Mouse (Mus musculus) lung, postnatal 0 days (tissue): Measurements from ENCODE around the gene Fggy. TPM values are rescaled to one million over a fixed set of nuclear protein-coding genes. Genes with fewer than 3 reads are reported as not detected.
A peak's percentile ranks its signal among the peaks of the same experiment; 100 is the strongest.

ENCODE experiments used
- ATAC-seq: fragments of 200-750 bp; cut with Nextera tagmentation; 2 replicates; pipeline ENCODE4 v1.8.0; 2017; ENCODE audit warnings: moderate library complexity
- DNase-seq: peaks from one replicate; pipeline ENCODE4 v3.0.0-alpha.2; 2016; ENCODE audit warnings: low spot score
- H3K27ac ChIP-seq: fragments of 300-500 bp; sonication (generic); 2 replicates; pipeline ENCODE4 v1.5.1; 2014; ENCODE audit warnings: antibody characterized with exemption, mild to moderate bottlenecking, low read length, mixed read lengths
- H3K27me3 ChIP-seq: fragments of 300-500 bp; sonication (generic); replicated peaks from 2 replicates; pipeline ENCODE4 v1.6.1; 2014; ENCODE audit warnings: low read length, mixed read lengths; ENCODE audit not compliant: insufficient read depth
- H3K36me3 ChIP-seq: fragments of 300-500 bp; sonication (generic); 2 replicates; pipeline ENCODE4 v1.6.1; 2014; ENCODE audit warnings: low read length, mixed read lengths; ENCODE audit not compliant: insufficient read depth
- H3K4me1 ChIP-seq: fragments of 300-500 bp; sonication (generic); 2 replicates; pipeline ENCODE4 v1.6.1; 2014; ENCODE audit warnings: antibody characterized with exemption, low read depth, low read length, mixed read lengths; ENCODE audit not compliant: insufficient read depth
- H3K4me2 ChIP-seq: fragments of 300-500 bp; sonication (generic); replicated peaks from 2 replicates; pipeline ENCODE4 v1.6.1; 2014; ENCODE audit warnings: low read depth, mild to moderate bottlenecking, low read length, moderate library complexity, mixed read lengths
- H3K4me3 ChIP-seq: fragments of 300-500 bp; sonication (generic); 2 replicates; pipeline ENCODE4 v1.5.1; 2014; ENCODE audit warnings: low read depth, low read length
- H3K9ac ChIP-seq: fragments of 300-500 bp; sonication (generic); replicated peaks from 2 replicates; pipeline ENCODE4 v1.6.1; 2014; ENCODE audit warnings: low read depth, mild to moderate bottlenecking
- H3K9me3 ChIP-seq: fragments of 300-500 bp; sonication (generic); 2 replicates; pipeline ENCODE4 v1.6.1; 2016; ENCODE audit warnings: low read length, mixed read lengths
- CTCF ChIP-seq: IDR thresholded peaks from 2 replicates; pipeline ENCODE4 v1.5.1; 2016; ENCODE audit warnings: antibody characterized with exemption, mild to moderate bottlenecking
- EP300 ChIP-seq: IDR thresholded peaks from 2 replicates; pipeline ENCODE4 v1.6.1; 2016; ENCODE audit warnings: antibody characterized with exemption, mild to moderate bottlenecking, control low read depth
- WGBS: fragments of 180-500 bp; shearing (Covaris S2); extraction: QIAGEN DNeasy Blood & Tissue Kit; methylation state at CpG from one replicate; pipeline ENCODE4 v1.1.7; 2014; 5-methylcytosine and 5-hydroxymethylcytosine counted together
- polyA plus RNA-seq: library from polyadenylated mRNA; unstranded; fragments of >200 nt; fragmentation: Nextera tagmentation; extraction: Ambion mirVana; gene quantifications from 2 replicates; pipeline ENCODE4 v1.2.1, GENCODE M21; 2015

Fggy gene
- polyA plus RNA-seq, 1 experiment from 2014 or later: 6.2 TPM

GRCm38 (mm10) chr4:95666284-95666889, 109.1 kb downstream of the Fggy start:
- H3K4me3 ChIP-seq: no peak overlapping the region
- 63% methylated on average over 7 of the region's 7 CpGs for WGBS
- ATAC-seq (no peak), DNase-seq (no peak)
- no peaks in the 10 kb centered on the region for H3K4me1 ChIP-seq
- H3K27ac ChIP-seq: no peak overlapping the region
- H3K27me3 ChIP-seq: no peaks in the 10 kb centered on the region
- no peak overlapping the region for H3K4me2 ChIP-seq
- H3K9me3 ChIP-seq: no peaks in the 10 kb centered on the region
- no peak overlapping the region for H3K9ac ChIP-seq
- TF ChIP-seq EP300 (no peak), CTCF (no peak)
- no peaks in the 10 kb centered on the region for H3K36me3 ChIP-seq

DNA sequence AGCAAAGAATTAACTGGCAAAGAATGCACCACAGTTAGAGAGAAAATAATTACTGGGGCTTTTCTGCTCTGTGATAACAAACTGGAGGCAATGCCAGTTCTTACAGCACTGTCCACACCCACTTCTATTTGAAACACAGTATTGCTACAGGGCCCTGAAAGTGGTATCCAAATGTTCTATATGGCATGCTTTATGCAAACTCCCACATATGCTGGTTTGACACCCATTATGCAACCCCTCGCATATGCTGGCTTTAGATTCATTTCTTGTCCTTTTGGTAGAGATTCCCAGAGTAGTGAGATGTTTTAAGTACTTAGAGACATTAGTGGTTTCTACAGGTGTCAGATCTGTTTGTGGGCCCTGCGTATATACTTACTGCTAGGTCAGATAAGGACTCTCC, 109.6 kb downstream of the Fggy start:
- Histone ChIP-seq H3K4me1 (no peaks in the 10 kb centered on the region), H3K9me3 (no peaks in the 10 kb centered on the region), H3K27ac (no peak overlapping the region), H3K9ac (no peak overlapping the region), H3K36me3 (no peaks in the 10 kb centered on the region), H3K27me3 (no peaks in the 10 kb centered on the region), H3K4me3 (no peak overlapping the region), H3K4me2 (no peak overlapping the region)
- TF ChIP-seq CTCF: no peak
- no peak for TF ChIP-seq EP300
- DNase-seq: no peak
- 85% methylated on average over 2 of the region's 2 CpGs for WGBS
- ATAC-seq: no peak

GRCm38 (mm10) chr4:95667595-95667994, 110.3 kb downstream of the Fggy start:
- no peak overlapping the region for H3K4me3 ChIP-seq
- H3K36me3 ChIP-seq: no peaks in the 10 kb centered on the region
- 74% methylated on average over 1 of the region's 1 CpGs for WGBS
- H3K4me1 ChIP-seq: no peaks in the 10 kb centered on the region
- no peak overlapping the region for H3K4me2 ChIP-seq
- H3K9ac ChIP-seq: no peak overlapping the region
- no peaks in the 10 kb centered on the region for H3K9me3 ChIP-seq
- peak; percentile 72 for TF ChIP-seq EP300
- TF ChIP-seq CTCF: no peak
- H3K27me3 ChIP-seq: no peaks in the 10 kb centered on the region
- DNase-seq: peak; percentile 41
- peak; percentile 46; the same call in 1 of the 2 replicates for ATAC-seq
- H3K27ac ChIP-seq: no peak overlapping the region

- Histone ChIP-seq H3K9me3 (no peaks in the 10 kb centered on the region), H3K27ac (no peak overlapping the region), H3K9ac (no peak overlapping the region), H3K36me3 (no peaks in the 10 kb centered on the region), H3K4me3 (no peak overlapping the region), H3K27me3 (no peaks in the 10 kb centered on the region), H3K4me1 (no peaks in the 10 kb centered on the region), H3K4me2 (no peak overlapping the region)
- ATAC-seq (no peak), DNase-seq (no peak)
- 82% methylated on average over 3 of the region's 3 CpGs for WGBS
- TF ChIP-seq CTCF: no peak
- no peak for TF ChIP-seq EP300
These were observed 111.2 kb downstream of the Fggy start for GRCm38 (mm10) chr4:95668543-95668942.

DNA sequence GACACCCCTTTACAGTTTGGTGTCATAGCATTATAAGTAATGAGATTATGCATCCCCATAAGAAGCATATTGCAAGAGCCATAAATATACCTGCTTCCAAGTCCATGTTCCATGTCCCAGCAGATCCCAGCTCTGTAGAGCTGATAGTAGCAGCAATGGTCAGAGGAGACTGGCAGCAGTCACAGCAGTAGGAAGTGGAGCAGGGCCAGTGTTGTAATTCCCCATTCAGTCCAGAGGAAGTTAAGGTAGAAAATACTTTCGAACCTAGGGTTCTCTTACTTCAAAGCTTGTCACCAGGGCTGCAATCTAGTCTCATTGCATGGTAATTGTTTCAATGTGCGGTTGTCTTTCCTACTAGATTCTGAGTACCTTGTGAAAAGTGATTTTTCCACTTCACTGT, 112.0 kb downstream of the Fggy start:
- 64% methylated on average over 2 of the region's 2 CpGs for WGBS
- no peaks in the 10 kb centered on the region for H3K27me3 ChIP-seq
- H3K9me3 ChIP-seq: no peaks in the 10 kb centered on the region
- TF ChIP-seq CTCF (no peak), EP300 (no peak)
- H3K27ac ChIP-seq: no peak overlapping the region
- DNase-seq (no peak), ATAC-seq (no peak)
- no peaks in the 10 kb centered on the region for H3K4me1 ChIP-seq
- H3K4me2 ChIP-seq: no peak overlapping the region
- H3K9ac ChIP-seq: no peak overlapping the region
- H3K36me3 ChIP-seq: no peaks in the 10 kb centered on the region
- no peak overlapping the region for H3K4me3 ChIP-seq

DNA sequence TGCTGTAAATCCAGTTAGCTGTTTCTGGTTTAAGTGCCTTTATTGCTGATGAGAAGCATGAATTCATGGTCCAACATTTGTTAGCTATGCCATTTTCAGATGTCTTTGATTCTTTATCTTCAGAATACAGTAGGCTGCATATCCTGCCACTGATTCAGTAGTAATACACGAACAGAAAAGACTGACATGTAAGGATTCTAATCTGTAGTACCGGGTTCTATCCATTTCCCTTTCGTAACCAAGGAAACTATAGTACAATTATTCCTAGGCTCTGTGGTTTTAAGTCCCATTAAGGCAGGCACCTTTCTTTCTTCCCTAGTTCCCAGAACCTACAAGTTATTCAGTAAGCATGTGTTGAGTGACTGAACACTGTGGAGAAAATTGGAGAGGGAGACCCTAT, 113.3 kb downstream of the Fggy start:
- no peak for DNase-seq
- no peak for ATAC-seq

DNA sequence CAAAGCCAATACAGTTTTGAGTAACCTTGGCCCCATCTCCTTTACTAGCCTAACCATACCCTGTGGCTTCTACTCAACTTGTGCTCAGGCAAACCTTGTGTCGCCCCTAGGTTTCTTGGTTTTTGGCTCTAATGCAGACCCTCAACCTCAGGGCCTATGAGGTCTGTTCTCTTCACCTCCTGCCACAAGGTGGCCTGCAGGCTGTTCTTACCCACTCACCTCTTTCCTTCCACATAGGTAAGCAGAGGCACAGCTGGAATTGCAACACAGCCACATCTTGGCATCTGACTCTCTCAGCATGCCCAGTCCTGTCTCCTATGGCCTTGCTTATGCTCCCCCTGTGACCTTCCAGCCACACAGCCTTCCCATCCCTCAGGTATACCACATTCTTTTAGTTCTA, 114.7 kb downstream of the Fggy start:
- Histone ChIP-seq H3K9me3 (no peaks in the 10 kb centered on the region), H3K36me3 (no peaks in the 10 kb centered on the region), H3K4me1 (no peaks in the 10 kb centered on the region), H3K4me2 (no peak overlapping the region), H3K9ac (no peak overlapping the region), H3K4me3 (no peak overlapping the region), H3K27me3 (no peaks in the 10 kb centered on the region), H3K27ac (no peak overlapping the region)
- TF ChIP-seq CTCF (no peak), EP300 (no peak)
- no peak for ATAC-seq
- no peak for DNase-seq
- WGBS: 96% methylated on average over 1 of the region's 1 CpGs

More for the DNA sequence above, 113.3 kb downstream of the Fggy start:
- no peak overlapping the region for H3K9ac ChIP-seq
- TF ChIP-seq CTCF: no peak
- TF ChIP-seq EP300: no peak
- no peak overlapping the region for H3K27ac ChIP-seq
- no peak overlapping the region for H3K4me2 ChIP-seq
- no peaks in the 10 kb centered on the region for H3K9me3 ChIP-seq
- 70% methylated on average over 3 of the region's 3 CpGs for WGBS
- H3K27me3 ChIP-seq: no peaks in the 10 kb centered on the region
- no peaks in the 10 kb centered on the region for H3K4me1 ChIP-seq
- no peaks in the 10 kb centered on the region for H3K36me3 ChIP-seq
- H3K4me3 ChIP-seq: no peak overlapping the region
